Mouse (Mus musculus): Measurements from ENCODE around the gene Swi5.

DNA sequence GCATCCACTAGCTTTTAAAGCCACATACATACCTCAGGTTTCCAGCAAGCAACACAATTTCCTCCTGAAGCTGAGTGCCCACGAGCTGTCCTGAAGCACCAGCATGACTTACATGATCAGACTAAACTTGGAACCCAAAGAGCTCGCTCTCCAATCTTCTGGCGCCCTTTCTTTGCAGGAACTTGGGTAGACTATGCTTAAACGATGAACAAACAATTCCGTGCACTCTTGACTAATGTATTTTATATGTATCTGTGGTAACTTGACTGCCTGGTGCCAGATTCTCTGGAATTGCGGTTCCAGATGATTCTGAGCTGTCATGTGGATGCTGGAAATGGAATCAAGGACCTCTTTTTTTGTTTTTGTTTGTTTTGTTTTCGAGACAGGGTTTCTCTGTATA is 52.4 kb downstream of the Swi5 start:
- TF ChIP-seq CTCF (IDR thresholded peaks at IDR 0.05; ENCODE audit: low read depth, low read length) (no peak), TAL1 (conservative IDR thresholded peaks at IDR 0.05; ENCODE audit: low read depth, low read length) (no peak)
